Mouse (Mus musculus): ENCODE results near the gene Cacnb1.

Gene Cacnb1

GRCm38 (mm10) chr11:98022555-98023371 is at the start of gene Cacnb1:
Cacnb1 (minus strand) TSS chr11:98023034.
- DNase-seq (ENCODE audit: low spot score in 2 of 2), result peak; percentile 34 to 61

GRCm38 (mm10) chr11:98067255-98067654 is 44.4 kb upstream of the Cacnb1 start:
- DNase-seq (ENCODE audit: low spot score in 2 of 2), result no peak

GRCm38 (mm10) chr11:98066201-98066600 is 43.4 kb upstream of the Cacnb1 start:
- DNase-seq (ENCODE audit: low spot score in 2 of 2), result no peak

GRCm38 (mm10) chr11:98061904-98062562 is 39.2 kb upstream of the Cacnb1 start:
- no peak for DNase-seq (ENCODE audit: low spot score in 2 of 2)

- no peak for DNase-seq (ENCODE audit: low spot score in 2 of 2)
Observed at GRCm38 (mm10) chr11:98061441-98061840, 38.6 kb upstream of the Cacnb1 start.

- DNase-seq (ENCODE audit: low spot score in 2 of 2), result no peak
Observed at GRCm38 (mm10) chr11:98060104-98060692, 37.4 kb upstream of the Cacnb1 start.

- no peak for DNase-seq (ENCODE audit: low spot score in 2 of 2)
Observed at GRCm38 (mm10) chr11:98059662-98060061, 36.8 kb upstream of the Cacnb1 start.

GRCm38 (mm10) chr11:98057998-98058397 is 35.2 kb upstream of the Cacnb1 start:
- DNase-seq (ENCODE audit: low spot score in 2 of 2), result no peak

GRCm38 (mm10) chr11:98057466-98057865 is 34.6 kb upstream of the Cacnb1 start:
- DNase-seq (ENCODE audit: low spot score in 2 of 2), result no peak

GRCm38 (mm10) chr11:98052989-98053834 is 30.4 kb upstream of the Cacnb1 start, which contains the start of gene Stac2:
Stac2 (minus strand) TSS chr11:98053462.
- DNase-seq (ENCODE audit: low spot score in 2 of 2), result peak in 1 of 2 experiments; percentile 57

- DNase-seq (ENCODE audit: low spot score in 2 of 2), result no peak
Observed at GRCm38 (mm10) chr11:98052129-98052988, 29.5 kb upstream of the Cacnb1 start.

- no peak for DNase-seq (ENCODE audit: low spot score in 2 of 2)
Observed at GRCm38 (mm10) chr11:98051611-98052128, 28.8 kb upstream of the Cacnb1 start.

GRCm38 (mm10) chr11:98050940-98051339 is 28.1 kb upstream of the Cacnb1 start:
- DNase-seq (ENCODE audit: low spot score in 2 of 2), result no peak

GRCm38 (mm10) chr11:98050520-98050815 is 27.6 kb upstream of the Cacnb1 start:
- DNase-seq (ENCODE audit: low spot score in 2 of 2), result no peak

GRCm38 (mm10) chr11:98049672-98050519 is 27.1 kb upstream of the Cacnb1 start:
- no peak for DNase-seq (ENCODE audit: low spot score in 2 of 2)

- no peak for DNase-seq (ENCODE audit: low spot score in 2 of 2)
Observed at GRCm38 (mm10) chr11:98047745-98048144, 24.9 kb upstream of the Cacnb1 start.

- DNase-seq (ENCODE audit: low spot score in 2 of 2), result no peak
Observed at GRCm38 (mm10) chr11:98046466-98046865, 23.6 kb upstream of the Cacnb1 start.

GRCm38 (mm10) chr11:98045596-98045995 is 22.8 kb upstream of the Cacnb1 start:
- no peak for DNase-seq (ENCODE audit: low spot score in 2 of 2)

GRCm38 (mm10) chr11:98044074-98044473 is 21.2 kb upstream of the Cacnb1 start:
- DNase-seq (ENCODE audit: low spot score in 2 of 2), result no peak

- DNase-seq (ENCODE audit: low spot score in 2 of 2), result no peak
Observed at GRCm38 (mm10) chr11:98042741-98043140, 19.9 kb upstream of the Cacnb1 start.
